Mouse (Mus musculus) layer of hippocampus, adult 18-20 months (tissue): ENCODE measurements around the gene AC124502.3. TPM values are rescaled to one million over a fixed set of nuclear protein-coding genes. Genes with fewer than 3 reads are reported as not detected.

ENCODE experiments used
- DNase-seq, 2 experiments: peaks; one replicate each; pipeline ENCODE4 v3.0.0; 2022; ENCODE audit warnings: low spot score in 2 of 2
- total RNA-seq, 2 experiments: library from RNA; stranded (reverse); gene quantifications; 2 replicates each; pipeline ENCODE4 v1.2.3; 2021

Gene AC124502.3
- total RNA-seq, 2 experiments from 2014 or later, result 6.2 to 6.7 TPM

DNA sequence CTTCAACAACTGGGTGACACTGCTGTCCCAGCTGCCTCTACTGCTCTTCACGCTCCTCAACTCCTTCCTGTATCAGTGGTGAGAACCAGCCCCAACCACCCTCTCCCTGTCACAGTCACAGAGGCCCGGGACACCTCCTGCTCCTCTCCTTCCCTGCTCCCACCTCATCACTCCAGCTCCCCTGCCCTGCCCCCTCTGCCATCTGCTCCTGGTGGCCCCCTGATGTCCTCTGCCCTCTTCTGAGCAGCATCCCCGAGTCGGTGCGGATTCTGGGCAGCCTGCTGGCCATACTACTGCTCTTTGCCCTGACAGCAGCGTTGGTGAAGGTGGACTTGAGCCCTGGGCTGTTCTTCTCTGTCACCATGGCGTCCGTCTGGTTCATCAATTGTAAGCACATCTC, 12.6 kb upstream of the AC124502.3 start:
- no peak for DNase-seq

DNA sequence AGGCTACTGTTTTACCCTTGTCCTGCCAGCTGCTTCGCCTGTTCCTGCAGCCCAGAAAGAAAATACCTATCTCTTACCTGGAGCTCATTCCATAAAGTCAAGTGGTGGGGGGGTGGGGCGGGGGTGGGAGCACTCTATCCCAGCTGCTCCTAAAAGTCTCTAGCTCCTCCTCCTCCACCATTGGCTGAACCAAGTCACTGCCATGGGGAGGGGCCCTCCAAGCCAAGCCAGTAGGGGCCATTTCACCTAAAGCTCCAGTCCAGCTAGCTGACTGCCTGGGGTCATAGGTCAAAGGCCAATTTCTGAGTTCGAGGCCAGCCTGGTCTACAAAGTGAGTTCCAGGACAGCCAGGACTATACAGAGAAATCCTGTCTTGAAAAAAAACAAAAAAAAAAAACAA, 6.0 kb upstream of the AC124502.3 start:
- no peak for DNase-seq

DNA sequence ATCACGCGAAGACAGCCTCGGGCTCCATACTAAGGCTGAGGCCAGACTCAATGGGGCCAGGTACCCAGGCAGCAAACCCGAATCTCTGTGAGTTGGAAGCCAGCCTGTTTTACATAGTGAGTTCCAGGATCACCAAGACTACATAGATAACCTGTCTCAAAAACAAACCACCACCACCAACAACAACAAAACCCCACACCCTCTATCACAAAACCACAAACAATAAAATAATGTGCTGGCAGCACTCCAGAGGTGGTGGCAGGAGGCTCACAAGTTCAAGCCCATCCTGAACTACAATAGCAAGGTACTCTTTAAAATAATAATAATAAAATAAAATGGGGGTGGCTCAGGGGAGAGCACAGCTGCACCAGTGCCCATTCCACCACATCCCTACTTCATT, 2.1 kb upstream of the AC124502.3 start:
- DNase-seq, result no peak

DNA sequence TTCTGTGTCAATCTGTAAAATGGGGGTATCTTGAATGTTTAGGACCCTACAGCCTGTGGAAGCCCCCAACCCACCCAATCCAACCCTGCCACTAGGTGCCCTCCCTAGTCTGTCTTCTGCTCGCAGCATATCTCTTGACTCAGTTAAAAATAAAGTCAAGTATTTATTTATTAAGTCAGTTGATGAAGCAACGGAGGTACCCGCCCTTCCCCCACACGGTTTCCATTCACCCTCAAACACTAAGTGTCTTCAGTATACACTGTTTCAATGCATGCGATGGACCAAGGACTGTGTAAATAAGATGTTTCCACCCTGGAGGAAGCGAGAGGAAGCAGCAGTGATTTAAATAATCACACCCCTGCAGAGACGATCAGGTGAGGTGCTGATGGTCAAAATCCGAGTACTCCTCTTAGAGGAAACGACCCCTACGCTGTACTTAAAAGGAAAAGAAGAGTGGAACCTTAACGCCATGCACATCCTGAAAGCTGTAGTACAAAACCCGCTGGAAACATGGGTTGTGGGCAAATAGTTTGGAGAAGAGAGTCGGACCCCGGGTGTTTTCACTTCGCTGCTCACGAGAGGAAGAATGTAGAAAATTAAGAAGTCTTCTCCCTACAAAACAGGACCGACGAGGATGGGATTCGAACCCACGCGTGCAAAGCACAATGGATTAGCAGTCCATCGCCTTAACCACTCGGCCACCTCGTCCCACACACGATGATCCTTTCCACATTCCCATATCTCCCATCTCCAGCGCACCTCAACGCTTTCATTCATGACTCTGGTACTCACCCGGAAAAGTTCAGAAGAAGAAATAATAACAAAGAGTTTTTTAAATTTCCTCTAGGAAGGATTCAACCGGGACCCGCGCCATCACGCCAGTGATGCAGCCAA, 766 bp upstream of the AC124502.3 start:
- peak; percentile 86 to 91 for DNase-seq

DNA sequence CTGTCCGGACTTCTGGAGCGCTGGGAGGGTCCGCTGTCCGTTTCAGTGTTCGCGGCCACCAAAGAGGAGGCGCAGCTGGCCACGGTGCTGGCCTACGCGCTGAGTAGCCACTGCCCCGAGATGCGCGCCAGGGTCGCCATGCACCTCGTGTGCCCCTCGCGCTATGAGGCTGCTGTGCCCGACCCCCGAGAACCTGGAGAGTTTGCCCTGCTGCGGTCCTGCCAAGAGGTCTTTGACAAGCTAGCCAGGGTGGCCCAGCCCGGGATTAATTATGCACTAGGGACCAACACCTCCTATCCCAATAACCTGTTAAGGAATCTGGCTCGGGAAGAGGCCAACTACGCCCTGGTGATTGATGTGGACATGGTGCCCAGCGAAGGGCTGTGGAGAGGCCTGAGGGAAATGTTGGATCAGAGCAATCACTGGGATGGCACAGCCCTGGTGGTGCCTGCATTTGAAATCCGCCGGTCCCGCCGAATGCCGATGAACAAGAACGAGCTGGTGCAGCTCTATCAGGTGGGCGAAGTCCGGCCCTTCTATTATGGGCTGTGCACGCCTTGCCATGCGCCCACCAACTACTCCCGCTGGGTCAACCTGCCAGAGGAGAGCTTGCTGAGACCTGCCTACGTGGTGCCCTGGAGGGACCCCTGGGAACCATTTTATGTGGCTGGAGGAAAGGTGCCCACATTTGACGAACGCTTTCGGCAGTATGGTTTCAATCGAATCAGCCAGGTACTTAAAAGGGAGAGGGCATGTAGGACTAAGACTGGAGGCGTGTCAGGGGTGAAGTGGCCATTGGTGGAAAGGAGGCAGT, 817 bp downstream of the AC124502.3 start:
- DNase-seq, result peak in 1 of 2 experiments; percentile 33

DNA sequence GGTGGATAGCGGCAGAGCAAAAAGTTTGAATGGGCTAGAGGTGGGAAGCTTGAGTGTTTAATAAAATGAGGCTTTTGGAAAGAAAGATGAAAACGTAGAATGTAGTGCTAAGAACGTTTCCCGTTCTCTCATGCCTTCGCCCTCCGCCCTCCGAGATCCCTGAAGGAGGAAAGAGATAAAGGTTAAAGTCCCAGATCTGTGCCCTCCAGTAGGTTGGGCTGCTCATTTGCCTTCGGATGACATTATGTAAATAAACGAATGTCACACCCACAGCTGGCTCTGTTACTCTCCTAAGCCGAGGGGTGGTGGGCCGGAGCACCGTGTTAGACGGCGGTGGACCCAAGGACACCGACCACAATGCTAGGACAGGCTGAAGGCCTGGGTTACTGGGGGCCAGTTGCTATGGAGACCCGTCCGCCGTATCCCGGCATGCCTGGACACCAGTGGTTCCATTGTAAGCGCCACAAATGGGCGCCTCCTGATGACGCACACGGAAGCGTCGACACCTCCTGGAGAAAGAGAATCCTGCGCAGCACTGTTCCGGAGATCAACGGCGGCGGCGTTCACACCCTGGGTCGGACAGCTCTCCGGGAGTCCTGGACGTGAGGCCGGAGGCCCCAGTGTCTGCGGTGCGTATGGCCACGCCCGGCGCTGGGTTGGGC, 2.3 kb downstream of the AC124502.3 start, which contains the start of gene Brms1:
Brms1 (plus strand) TSS at position 493 of the 662 bp plus-strand sequence.
- peak; percentile 88 to 96 for DNase-seq

DNA sequence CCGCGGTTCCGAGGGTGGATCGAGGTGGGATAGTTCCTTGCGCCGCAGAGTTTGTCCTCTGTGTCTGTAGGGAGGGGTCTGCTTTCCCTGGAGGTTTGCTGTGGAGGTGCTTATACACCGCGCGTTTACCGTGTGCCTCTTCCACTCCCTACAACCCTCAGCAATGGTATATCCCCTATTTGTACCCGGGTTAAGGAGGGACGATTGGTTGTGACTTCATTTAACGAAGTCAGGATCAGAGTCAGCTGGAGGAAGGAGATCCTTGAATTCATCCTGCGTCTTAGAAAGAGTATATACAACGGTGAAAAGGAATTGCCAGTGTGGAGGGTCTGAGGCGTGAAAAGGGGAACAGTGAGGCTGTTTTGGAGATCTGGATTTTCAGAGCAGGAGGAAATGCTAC, 2.9 kb downstream of the AC124502.3 start:
- DNase-seq, result no peak

DNA sequence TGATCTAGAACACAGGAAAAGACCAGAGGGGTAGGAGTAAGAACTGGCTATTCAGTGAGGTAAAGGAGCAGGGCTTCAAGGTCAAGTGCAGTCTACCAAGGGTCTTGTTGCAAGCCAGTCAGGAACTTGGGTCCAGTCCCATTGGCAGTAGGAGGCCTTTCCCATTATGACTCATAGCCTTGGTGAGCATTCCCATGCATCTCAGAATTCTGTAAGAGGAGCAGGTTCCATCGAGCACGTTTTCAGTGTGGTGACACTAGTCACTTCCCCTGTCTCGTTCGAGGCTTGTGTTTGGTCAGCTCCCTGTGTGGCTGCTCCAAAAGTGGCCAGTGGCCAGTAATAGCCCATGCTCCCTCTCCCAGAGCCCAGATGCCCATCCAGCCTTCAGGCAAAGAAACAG, 6.8 kb downstream of the AC124502.3 start:
- no peak for DNase-seq

DNA sequence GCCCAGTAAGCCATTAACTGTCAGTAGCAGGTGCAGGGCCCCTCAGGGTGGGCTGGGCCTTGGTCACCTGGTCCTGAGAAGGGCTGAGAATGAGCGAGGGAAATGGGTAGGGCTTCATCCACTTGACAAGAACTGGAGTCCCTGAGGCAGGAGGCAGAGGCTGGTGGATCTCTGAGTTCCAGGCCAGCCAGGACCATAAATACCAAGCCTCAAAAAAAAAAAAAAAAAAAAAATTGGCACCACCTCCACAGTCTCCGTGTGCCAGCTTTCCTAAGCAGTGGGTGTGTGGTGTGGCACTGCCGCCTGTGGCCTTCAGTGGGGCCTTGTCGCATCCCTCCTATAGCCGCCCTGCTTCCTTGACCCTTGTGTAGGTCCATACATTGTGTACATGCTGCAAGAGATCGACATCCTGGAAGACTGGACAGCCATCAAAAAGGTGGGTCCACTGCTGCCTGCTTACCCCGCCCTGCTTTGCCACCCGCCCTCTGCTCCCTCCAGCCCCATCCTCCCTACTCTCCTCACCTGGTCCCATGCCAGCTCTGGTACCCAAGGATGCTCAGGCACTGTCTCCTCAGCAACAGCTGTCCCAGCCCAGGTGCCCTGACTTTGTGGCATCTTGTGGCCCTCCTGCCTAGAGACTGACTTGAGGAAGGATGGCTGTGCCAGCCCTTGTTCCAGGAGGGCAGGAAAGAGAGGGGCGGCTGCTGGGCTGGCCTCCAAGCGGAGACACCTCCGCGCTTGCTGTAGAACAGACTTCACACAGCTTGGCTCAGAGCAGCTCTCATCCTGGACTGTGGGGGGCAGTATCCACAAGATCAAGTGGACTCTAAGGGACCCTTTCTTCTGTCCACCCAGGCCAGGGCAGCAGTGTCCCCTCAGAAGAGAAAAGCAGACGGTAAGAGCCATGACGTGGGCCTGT, 9.7 kb downstream of the AC124502.3 start:
- peak; percentile 73 to 84 for DNase-seq

DNA sequence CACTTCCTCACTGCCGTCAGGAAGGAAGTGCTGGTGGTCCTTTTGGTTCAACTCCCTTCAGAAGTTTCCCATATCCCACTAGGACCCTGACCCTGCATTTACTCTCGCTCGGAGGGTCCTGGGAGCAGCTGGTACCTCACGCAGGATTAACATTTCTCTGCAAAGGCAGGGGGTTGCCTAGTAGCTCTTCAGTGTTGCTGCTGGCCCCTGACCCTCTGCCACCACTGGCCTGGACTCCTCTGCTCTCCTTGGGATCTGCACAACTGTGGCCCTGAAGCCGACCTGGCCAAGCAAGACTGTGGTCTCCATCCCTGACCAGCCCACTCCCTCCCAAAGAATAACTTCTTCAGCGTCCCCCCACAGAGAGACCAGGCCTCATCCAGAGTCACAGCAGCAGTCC, 10.6 kb downstream of the AC124502.3 start:
- no peak for DNase-seq

DNA sequence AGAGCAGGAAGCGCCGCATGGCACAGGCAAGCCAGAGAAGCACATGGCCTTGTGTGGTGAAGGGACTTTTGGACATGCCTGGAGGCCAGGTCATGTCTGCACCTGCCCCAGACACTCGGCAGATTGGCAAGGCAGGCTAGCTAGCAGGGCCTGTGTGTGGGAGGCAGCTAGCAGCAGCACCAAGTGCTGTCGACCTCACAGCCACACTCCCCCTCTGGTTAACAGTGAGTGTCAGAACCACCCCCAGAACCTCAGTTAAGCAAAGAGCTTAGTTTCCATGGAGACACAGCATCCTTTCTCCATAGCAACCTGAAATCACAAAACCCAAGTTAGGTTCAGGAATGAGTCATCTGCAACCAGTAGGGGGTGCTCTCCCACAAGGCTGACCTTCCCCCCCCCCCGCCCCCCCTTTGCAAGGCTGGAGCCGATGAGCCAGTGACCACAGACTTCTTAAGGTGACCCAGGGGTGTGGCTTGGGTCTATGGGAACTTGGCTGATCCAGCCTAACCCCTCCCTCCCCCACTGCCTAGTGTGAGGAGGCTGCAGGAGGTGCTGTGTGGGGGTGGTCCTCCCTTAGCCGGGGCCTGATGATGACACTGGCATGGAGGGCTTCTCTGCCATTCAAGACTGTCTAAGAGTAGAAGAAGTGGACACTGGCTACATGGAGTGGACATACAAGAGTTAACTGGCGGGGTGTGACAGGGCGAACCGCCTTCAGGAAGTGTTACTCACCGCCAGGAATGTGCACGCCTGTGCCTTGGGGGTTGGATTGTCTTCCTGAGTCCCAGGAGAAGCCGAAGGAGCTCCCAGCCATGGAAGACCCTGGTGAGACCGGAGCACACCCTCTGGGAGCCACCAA, 11.6 kb downstream of the AC124502.3 start, which contains the start of gene Rin1:
Rin1 (plus strand) TSS at position 435 of the 859 bp plus-strand sequence.
- peak; percentile 79 to 92 for DNase-seq

DNA sequence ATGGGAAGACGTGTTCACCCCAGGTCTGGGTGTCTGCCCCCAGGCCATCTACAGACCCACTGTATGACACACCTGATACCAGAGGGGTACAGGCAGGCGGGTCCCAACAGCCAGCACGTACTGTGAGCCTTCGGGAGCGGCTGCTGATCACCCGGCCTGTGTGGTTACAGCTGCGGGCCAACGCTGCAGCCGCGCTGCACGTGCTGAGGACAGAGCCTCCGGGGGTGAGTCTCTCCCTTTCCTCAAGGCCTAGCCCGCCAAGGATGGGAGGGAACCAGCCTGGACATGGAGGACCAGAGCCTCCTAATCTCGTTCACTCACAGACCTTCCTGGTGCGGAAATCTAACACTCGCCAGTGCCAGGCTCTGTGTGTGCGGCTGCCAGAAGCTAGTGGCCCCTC, 12.3 kb downstream of the AC124502.3 start:
- no peak for DNase-seq

DNA sequence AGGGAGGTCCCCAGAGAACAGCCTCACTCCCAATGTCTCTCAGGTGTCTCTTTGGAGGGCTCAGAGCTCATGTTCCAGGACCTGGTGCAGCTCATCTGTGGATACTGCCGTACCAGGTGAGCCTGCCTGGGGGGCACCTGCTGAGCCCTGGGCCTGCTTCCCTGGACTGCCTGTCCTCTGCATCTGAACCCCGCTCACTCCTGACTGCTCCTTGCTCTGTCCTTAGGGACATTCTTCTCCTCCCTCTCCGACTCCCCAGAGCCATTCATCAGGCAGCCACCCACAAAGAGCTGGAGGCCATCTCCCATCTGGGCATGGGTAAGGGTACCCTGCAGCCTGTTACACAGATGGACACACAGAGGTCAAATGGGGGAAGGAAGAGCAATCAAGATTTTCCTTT, 12.8 kb downstream of the AC124502.3 start:
- no peak for DNase-seq

DNA sequence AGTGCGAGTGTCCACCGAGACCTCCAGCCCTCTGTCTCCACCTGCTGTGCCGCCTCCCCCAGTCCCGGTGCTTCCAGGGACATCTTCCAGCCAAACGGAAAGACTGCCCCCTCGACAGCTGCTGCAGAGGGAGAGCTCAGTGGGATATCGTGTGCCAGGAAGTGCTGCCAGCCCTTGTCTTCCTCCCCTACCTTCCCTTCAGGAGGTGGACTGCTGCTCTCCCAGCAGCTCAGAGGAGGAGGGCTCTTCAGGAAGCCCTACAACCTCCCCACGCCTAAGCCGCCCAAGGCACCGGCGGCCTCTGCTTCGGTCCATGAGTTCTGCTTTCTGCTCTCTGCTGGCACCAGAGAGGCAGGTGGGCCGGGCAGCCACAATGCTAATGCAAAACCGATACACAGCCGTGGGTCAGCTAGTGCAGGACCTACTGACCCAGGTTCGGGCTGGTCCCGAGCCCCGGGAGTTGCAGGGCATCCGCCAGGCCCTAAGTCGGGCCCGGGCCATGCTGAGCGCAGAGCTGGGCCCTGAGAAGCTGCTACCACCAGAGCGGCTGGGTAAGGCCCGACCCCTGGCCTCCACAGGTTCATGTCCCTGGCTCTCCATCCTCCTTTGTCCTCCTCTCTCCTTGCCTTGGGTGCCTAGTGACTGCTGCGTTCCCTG, 13.6 kb downstream of the AC124502.3 start:
- DNase-seq, result peak; percentile 55 to 65

DNA sequence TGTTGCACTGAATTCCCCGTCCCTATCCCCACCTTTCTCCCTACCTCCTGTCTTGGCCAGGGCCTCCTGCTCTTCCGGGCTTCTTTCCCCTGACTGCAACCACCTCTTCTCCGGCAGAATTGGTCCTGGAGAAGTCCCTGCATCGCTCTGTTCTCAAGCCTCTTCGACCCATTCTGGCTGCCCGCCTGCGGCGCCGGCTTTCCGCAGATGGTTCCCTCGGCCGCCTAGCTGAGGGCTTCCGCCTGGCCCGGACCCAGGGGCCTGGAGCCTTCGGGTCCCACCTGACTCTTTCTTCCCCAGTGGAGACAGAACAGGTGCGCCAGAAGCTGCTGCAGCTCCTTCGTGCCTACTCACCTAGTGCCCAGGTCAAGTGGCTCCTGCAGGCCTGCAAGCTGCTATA, 14.2 kb downstream of the AC124502.3 start:
- no peak for DNase-seq

DNA sequence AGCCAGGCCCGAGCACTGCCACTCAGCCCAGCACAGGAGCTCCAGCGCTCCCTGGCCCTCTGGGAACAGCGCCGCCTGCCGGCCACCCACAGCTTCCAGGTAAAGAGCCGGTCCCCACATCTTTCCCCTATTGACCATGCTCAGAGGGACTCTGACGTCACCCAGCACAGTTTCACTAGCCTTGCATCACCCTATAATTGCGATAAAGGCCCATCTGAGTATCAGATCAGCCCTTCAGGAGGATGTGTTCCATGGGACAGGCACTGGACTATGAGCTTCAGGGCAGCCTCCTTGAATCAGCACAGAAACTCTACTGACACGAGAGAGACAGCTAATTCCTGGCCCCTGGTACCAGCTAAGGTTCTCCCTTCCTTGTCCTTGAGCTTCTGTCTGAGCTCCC, 15.2 kb downstream of the AC124502.3 start:
- DNase-seq, result no peak

DNA sequence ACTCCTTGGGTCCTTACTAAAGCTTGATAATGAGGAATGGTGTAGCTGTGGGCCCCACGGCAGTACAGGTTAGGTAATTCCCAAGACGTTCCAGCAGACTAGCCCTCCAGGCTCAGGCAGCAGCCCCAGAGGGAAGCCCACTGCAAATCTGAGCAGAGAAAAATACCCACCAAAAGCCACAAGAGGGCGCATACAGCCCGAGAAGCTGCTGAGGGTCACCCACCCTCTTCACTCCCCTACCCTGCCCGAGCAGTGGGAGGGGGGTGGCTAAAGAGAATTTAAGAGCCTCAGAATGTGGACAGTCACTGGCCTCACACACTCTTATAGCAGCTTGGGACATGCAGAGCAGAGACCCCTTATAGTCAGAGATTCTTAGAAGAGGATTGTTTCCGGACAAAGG, 17.6 kb downstream of the AC124502.3 start:
- no peak for DNase-seq

DNA sequence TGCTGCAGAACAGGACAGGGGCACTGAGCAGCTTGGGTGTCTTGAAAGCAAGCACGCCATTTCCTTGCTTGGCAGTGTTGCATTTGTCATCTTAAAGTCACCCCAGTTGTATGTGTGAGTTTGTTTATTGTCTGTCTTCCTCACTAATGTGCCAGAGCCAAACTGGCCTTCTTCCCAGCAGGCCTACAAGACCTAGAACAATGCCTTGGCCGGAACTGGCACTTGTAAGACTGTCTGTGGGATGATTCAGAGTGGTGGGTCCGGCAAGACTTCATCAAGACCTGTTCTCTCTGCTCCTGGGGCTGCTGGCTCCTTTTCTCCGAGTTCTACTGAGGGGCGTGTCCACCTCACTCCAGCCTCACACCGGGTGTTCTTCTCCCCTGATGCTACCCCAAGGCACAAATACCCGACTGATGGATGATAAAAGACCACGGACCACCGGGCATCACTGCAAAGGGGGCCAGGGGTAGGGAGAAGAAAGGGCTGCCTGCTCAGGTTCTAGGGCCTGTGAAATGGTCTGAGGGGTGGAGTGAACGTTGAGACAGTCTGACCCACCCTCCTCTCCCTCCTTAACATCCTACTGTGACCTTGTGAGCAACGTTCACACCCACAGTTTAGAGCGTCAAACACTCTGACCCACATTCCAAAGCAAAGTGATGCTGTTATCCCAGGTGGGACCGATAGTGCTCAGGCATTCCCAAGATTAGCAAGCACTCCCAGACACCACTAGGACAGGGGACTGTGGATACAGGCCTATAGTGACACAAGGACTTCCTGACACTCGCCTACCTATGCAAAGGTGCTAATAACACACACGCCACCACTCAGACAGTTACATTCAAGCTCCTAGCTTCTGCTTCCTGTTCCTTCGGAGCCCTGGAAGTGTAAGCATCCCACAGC, 19.4 kb downstream of the AC124502.3 start:
- DNase-seq, result no peak
